Mouse (Mus musculus) heart, adult 2 months (tissue): ENCODE results near the gene Atxn7.

Experiments
- CTCF ChIP-seq: fragments of 200-600 bp; IDR thresholded peaks from 2 replicates; pipeline ENCODE4 v1.8.1; 2022; ENCODE audit warnings: antibody characterized with exemption, mild to moderate bottlenecking, moderate library complexity
- EP300 ChIP-seq: fragments of 200-500 bp; IDR thresholded peaks from 2 replicates; pipeline ENCODE4 v1.6.1; 2011; ENCODE audit warnings: low read depth, low read length, control low read depth; ENCODE audit not compliant: insufficient read depth
- POLR2A ChIP-seq: fragments of 200-500 bp; IDR thresholded peaks from 2 replicates; pipeline ENCODE4 v1.6.1; 2011; ENCODE audit warnings: mild to moderate bottlenecking, low read depth, low read length, control low read depth; ENCODE audit not compliant: insufficient read depth

GRCm38 (mm10) chr14:14067648-14068472 is 106.6 kb downstream of the Atxn7 start:
- TF ChIP-seq CTCF, result no peak
- TF ChIP-seq POLR2A, result peak; percentile 35; the same call in 1 of the 2 replicates
- TF ChIP-seq EP300, result no peak
